Mouse (Mus musculus): ENCODE measurements around the gene Aspscr1.
"Not testable (repeated sequence)": the region's sequence is repeated elsewhere in the genome, so short reads cannot be mapped to it uniquely, and the experiment has no call there.

Aspscr1 gene

DNA sequence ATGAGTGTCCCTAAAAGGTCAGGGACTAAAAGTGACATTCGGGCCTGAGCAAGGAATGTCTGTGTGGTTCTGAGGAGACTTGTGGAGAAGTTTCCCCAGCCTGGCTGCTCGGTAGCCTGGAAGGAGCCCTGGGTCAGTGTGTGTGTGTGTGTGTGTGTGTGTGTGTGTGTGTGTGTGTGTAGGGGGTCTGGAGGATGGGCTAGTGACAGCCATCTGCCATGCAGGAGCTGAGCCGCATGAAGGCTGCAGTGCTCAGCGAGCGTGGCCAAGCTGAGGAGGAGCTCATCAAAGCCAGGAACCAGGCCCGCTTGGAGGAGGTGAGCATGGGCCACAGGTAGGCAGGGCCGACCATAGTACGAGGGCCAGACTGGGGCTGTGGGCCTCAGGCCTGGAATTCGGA lies 46.5 kb downstream of the Aspscr1 start:
- DNase-seq: no peak

DNA sequence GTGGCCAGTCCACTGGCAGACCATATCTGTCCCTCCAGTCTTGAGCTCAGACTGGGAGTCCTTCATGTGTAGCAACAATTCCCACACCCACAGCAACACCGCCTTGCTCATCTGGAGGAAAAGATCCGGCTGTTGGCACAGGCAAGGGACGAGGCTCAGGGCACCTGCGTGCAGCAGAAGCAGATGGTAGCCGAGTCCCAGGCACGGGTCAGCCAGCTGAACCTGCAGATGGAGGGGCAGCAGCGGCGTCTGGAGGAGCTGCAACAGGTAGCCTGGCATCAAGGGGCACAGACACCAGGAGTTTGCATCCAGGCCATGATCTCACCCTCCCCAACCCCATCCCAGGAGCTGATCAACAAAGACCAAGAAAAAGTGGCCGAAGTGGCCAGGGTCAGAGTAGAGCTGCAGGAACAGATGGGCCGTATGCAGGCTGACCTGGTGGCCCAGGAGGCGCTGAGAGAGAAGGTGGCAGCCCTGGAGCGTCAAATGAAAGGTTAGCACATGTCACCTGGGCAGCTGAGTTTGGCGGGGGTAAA lies 47.1 kb downstream of the Aspscr1 start:
- DNase-seq: no peak

DNA sequence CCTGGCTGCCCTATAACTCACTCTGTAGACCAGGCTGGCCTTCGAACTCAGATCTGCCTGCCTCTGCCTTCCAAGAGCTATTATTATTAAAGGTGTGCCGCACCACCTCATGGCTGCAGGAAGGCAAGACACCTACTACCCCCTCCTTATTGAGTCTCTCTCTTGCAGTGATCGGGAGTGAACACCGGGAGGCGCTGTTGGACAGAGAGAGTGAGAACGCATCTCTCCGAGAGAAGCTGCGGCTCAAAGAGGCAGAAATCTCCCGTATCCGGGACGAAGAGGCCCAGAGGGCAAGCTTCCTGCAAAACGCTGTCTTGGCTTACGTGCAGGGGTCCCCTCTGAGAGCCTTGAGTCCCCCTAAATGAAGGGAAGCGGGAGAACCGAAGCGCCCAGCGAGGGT lies 47.7 kb downstream of the Aspscr1 start:
- peak; percentile 92 for DNase-seq

DNA sequence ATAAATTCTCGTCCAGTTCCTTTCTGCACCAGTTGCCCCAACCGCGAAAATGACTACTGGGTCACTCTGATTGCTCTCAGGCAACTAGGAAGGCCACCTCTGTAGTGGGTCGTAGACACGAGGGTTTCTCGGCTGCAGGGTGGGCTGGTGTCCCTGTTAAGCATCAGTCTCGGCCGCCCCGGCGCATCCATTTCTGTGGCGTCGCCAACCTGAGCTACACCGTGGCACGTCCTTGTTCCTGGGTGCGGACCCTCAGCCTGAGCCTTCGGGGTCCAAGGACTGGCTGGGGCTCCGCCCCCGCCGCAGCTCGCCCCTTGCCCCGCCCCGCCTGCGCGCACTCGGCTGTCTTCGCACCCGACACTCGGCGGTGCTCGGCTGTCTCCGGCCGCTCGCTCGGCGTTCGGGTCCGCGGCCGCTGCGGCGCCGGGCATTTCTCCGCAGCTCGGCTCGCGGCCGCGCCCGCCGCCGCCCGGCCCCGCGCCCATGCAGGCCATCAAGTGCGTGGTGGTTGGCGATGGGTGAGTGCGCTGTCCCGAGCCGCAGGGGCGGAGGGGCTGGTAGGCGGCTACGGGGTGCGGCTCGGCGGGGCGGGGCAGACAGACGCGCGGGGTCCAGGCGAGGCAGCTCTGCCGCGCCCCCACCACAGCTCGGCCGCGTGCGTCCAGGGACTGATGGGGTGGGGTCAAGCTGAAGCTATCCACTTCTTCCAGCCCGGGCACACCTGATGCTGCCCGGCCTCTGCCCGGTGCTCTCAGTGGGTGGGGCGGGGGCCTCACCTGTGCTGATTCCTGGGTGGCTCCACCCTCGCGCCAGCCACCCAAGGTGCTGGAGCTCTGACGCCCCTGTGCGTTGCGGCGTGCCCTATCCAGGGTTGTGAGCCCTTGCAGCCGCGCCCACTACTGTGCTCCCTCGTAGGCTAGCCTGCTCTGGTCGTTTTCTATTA lies 48.6 kb downstream of the Aspscr1 start, which contains the start of gene Rac3:
TSS of gene Rac3 (plus strand) at position 347 of the 943 bp plus-strand sequence.
- peak; percentile 68 for DNase-seq

DNA sequence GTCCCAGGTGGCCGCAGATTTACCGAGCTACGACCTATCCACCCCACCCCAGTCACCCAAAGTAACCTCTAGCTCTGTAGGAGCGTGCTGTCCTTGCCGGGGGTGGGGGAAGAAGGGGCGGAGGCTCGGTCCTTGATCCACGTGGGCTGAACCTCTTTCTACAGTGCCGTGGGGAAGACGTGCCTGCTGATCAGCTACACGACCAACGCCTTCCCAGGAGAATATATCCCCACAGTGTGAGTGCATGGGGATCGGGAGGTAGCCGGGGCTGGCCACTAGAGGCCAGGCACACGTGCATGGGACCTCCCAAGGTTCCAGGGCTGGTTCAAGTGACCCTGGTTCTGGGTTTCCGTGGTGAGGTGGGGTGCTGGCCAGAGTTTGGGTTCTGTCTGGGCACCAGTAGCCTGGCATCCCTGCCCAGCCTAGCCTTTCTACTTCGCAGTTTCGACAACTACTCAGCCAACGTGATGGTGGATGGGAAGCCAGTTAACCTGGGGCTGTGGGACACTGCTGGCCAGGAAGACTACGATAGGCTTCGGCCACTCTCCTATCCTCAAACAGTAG lies 49.4 kb downstream of the Aspscr1 start:
- no peak for DNase-seq

DNA sequence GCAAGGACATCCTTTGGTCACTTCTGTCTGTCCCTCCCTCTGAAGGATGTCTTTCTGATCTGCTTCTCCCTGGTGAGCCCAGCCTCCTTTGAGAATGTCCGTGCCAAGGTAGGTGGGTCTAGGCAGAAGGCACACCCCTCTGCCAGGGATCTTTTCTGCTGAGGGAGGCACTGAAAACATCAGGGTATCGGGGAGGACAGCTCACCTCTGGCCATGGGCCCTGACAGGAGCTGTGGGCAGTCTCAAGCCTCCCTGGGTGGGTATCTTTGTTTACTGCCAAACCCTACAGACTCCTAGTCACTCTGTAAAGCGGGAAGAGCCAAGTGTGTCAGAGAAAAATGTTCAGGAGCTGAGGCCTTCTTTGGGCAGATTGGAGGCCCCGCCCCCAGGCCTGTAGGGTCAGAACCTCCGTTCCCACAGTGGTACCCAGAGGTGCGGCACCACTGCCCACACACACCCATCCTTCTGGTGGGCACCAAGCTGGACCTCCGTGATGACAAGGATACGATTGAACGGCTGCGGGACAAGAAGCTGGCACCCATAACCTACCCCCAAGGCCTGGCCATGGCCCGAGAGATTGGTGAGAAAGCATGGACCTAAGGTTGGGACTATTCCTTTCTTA lies 50.1 kb downstream of the Aspscr1 start:
- DNase-seq: no peak

DNA sequence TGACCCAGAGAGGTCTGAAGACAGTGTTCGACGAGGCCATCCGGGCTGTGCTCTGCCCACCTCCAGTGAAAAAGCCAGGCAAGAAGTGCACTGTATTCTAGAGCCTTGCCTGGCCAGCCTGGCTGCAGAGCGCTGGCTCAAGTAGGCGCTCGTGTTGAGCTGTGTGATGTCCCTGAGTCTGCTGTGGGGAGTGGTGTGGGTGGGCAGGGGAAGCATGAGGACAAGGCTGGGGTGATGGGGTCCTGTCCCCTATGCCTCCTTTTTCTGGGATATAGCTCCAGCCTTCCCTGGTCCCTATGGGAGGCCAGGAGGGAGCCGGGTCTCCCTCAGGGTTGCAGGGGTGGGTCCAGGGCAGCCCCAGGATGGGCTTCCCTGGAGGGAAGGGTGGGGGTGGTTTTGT lies 50.7 kb downstream of the Aspscr1 start:
- DNase-seq: no peak

DNA sequence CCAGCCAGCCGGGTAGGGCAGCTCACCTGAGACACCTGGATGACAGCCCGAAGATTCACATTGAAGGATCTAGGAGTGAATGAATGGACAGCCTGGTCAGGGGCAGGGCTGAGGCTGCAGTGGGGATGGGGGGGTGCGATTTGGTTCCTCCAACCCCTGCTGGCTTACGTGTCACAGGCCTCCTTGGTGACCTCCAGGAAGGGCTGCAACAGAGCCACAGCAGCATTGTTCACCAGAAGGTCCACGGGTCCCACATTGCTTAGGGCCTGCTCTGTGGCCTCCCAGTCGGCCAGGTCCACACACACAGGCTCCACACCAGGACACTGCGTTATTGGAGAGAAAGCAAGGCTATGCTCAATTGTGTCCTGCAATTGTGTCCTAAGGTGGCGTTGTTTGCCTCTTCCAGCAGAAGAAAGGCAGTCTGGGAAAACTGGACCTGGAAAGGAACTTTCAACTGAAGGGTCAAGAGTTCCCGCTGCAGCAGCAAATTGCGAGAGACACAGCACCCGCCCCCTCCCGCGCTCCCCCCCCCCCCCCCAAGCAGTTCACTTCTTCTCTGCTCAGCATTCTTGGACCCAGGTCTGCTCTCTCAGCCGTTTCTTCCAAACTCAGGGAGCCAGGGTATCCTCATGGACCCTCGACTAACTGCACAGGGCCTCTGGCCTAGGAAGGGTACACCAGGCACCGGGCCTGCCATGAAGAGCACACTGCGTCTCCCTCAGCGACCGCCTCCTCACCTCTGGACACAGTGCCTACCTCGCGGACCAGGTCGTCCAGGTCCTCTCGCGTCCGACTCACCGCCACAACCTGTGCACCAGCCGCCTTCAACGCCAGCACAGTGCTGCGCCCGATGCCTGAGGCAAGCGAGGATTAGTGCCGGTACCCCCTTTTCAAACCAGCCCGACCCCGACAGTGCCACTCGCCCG lies 53.7 kb downstream of the Aspscr1 start:
- DNase-seq: no peak

DNA sequence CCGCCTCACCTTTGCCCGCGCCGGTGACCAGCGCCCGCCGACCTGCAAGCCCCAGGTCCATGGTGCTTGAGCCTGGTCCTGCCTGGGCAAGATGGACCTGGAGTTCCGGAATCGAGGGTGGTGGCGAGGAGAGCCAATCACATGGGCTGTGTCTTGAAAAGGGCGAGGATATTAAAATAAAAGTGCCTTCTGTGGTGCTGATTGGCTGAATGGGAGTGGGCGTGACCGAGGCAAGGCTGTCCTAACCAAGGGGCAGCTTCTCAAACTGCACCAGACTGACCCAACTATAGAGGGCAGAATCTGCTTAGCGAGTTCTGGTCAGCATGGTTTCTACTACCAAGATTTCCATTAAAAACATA lies 54.4 kb downstream of the Aspscr1 start, which contains the start of gene Dcxr:
TSS of gene Dcxr (minus strand) at position 113 of the 359 bp plus-strand sequence.
- DNase-seq: peak; percentile 72

DNA sequence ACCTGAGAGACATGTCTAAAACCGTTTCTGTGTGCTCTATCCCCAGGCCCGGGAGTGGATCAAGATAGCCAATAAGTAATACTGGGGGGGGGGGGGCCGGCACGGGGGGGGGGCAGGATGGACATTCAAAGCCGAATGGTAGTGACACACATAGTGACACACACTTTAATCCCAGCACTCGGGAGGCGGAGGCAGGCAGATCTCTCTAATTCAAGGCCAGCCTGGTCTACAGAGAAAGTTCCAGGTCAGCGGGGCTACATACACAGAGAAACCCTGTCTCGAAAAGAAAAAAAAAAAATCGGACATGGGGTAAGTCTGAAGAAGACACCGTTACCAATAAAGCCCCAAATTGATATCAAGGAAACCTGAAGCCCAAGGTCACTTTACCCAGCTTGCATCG lies 54.8 kb downstream of the Aspscr1 start:
- DNase-seq: no peak

DNA sequence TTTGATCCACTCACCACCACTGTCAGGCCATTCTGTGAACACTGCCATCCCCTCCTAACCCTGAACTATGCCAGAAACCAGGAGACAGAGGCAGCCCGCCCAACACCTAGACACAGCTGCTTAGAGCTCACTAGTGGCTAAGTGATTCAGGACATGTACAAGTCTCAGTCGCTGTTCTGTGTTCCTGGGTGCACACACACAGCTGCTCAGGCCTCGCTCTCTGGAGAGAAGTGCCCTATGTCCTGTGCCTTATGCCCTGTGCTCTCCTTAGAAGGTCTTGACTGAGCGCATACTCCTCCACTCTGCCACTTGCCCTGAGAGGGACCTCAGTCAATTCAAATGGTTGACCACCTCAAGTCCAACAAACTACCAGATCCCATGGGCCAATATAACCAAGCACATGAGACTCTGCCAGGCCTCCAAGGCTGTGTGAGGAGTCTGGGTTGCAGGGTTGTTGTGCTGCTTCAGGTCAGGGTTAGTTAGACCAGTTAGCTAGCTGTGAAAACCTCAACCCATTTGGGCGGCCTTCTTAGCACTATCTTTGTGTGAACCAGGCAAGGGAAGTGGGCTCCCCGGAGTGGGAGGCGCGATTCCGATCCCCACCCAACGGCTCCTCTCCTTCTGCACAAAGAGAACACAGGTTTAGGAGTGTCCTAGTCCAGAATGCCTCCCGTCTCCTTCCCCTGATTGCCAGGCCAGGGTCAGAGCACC lies 55.9 kb downstream of the Aspscr1 start:
- DNase-seq: no peak

DNA sequence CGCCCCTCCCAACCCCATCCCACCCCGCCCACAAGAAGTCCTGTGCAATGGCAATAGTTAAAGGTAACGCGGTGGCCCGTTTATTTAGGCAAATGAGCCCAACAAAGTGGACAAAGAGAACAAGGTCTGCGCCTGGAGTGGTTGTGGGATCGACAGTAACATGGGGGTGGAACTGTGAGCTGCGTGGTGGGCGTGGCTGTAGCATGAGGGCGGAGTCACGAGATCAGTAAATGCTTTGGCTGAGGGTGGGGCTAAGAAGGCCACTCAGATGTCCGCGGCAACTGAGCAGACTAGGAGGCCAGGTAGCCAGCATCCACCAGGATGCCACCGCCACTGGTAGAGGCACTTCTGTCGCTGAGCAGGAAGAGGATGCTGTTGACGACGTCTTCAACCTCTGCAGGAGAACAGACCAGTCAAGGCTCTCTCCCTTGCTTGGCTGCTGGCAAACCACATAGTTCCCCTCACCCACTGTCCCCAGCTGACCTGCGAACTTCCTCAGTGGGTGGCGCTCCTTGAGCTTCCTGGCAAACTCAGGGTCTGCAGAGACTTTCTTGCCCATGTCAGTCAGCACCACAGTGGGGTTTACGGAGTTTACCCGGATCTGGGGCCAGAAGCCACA lies 56.8 kb downstream of the Aspscr1 start:
- not testable (repeated sequence) for DNase-seq

DNA sequence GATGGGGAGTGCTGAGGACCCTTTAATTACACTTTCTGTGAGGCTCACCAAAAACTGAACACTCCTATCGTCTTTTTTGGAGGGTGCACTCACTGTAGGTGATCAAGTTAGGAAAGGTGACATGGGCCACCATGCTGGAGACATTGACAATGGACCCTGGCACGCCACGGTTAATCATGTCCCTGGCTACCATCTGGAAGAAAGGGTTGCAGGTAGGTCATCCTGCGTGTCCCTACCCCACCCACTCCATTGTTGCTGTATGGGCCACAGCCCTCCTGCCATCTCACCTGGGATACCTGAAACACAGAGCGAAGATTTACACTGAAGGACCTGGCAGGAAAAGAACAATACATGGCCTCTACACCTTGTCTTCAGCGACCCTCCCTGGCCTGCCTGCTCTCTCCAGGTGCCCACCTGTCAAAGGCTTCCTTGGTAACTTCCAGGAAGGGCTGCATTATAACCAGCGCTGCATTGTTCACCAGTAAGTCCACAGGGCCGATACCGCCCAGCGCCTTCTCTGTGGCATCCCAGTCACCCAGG lies 57.6 kb downstream of the Aspscr1 start:
- no peak for DNase-seq

DNA sequence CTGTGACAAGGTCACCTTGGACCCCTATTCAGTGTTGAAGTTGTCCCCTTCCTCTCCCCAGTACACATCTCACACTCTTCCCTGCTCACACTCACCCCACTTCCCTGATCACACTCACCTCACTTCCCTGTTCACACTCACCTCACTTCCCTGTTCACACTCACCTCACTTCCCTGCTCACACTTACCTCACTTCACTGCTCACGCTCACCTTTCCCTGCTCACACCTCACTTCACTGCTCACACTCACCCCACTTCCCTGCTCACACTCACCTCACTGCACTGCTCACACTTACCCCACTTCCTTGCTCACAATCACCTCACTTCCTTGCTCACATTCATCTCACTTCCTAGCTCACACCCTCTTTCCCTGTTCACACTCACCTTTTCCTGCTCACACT lies 58.6 kb downstream of the Aspscr1 start:
- no peak for DNase-seq

DNA sequence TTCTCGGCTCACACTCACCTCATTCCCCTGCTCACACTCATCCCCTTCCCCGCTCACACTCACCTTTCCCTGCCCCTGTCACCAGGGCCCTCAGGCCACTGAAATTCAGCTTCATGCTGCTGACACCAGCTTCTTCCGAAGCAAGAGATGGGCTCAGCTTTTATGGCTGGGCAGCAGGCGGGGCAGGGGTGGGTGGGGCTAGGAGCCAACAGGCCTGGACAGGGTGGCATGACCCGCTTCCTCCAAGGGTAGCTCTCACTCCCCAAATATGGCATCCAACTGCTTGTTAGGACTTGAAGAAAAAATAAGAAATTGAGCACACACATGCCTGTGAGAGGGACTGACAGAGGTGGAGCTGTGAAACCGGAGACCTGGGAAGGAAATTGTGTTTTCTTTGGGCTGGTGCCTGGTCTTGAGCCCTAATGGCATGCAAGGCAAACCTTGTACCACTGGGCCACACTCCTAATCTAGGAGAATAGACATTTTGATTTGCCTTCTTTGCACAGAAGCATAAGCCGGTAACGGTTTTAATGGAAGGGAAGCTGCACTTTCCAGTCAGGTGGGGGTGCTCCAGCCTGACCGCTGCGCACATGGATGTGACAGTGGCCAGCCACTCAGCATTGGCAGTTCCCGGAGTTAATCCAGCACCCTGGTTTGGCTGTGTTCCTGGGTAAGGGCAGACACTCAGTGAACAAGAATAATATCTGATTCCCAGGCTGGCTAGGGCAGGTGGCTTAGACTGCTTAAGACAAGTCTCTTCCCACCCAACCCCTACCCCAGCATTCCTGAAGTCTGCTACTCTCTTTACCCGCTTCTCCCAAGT lies 59.3 kb downstream of the Aspscr1 start, which contains the start of gene Cbr2:
TSS of gene Cbr2 (minus strand) at position 257 of the 823 bp plus-strand sequence.
- no peak for DNase-seq

DNA sequence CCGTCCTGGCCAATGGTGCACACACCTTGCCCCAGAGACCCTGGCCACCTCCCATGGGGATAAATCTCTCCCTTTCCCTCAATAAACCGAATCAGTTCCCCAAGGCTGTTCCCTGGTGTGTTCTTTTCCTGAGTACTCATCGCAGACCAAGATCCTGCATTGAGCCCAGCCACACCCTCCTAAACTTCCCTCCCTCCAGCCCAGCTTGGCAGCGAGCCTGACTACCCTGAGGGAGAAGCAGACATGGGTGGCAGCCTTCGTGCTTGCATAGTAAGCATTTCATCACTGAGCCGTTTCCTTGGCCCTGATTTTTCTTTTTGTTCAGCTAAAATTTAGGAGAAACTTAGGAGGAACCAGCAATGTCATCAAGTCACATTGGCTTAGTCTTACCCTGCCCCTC lies 60.7 kb downstream of the Aspscr1 start:
- no peak for DNase-seq

DNA sequence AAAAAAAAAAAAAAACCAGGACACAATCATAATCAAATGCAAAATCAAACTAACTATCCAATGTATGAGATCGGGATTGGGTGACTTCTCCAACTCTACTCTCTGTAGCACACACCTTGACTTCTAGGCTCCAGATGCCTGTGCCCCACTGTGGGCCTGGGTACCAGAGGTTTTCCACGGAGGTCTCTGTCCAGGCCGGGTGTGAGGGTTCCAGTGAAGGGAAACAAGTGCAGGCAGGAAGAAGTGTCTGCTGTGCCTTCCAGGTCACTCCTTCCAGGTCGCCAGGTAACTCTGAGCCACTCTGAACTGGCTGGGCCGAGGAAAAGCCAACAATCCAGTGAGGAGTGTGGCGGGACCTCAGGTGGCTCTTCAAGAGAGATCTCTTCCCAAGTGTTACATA lies 63.7 kb downstream of the Aspscr1 start:
- no peak for DNase-seq

DNA sequence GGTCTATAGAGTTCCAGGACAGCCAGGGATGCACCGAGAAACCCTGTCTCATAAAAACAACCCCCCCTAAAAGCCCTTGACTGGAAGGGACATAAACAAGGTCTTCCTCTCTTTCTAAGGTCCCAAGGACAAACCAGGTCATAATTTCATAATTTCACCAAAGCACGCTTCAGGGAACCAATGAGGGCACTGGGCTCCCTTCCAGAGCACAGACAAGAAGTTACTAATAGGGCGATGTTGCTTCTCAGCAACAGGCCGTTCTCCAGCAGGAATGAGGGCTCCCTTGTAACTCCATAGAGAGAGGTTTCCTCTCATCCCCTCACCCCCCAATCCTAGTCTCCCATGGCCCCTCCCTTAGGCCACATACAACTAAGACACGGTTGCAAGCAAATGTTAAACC lies 68.2 kb downstream of the Aspscr1 start:
- DNase-seq: no peak

DNA sequence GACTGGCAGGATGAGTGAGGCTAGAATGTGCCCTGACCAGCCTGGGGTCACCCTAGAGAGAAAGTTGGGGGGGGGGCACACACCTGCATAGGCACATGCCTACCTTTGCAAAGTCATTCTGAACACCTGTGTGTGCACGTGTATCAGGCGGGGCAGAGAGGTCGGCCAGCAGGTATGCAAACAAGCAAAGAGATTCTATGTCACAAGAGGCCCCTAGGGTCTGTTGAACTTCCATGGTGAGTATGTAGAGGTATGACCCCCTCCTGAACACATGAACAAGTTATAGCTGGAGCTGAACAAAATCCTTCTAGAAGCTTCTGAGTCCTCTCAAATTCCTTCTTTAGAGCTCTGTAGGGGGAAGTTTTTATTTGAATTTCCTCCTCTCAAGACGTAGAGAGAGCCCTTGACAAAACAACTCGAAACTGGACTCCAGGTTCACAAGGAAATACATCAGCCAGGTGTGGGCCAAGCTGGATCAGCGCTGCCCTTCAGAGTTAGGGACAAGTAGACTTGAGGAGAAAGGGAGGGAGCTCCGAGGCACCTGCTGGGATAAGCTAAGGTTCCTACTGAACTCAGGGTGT lies 71.4 kb downstream of the Aspscr1 start:
- DNase-seq: no peak

DNA sequence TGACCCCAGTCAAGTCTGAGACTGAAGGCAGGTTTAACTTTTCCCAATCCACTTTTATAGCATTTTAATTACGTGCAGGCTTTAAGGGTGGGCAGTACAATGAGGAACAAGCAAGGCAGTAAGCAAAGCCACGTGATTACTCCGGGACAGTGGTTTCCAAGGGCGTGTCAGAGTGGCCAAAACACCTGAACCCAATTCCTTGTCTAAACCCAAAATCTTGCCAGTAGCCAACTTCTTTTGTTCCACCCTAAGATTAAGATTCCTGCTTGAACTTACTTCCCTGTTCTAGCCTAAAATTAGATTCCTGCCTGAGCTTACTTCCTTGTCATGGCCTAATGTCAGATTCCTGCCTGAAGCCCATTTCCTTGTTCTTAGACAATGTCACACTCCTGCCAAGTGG lies 75.2 kb downstream of the Aspscr1 start:
- DNase-seq: no peak

Data from cerebellum, adult 8-10 months (tissue).